Mouse (Mus musculus): ENCODE measurements around the gene Noct.

DNA sequence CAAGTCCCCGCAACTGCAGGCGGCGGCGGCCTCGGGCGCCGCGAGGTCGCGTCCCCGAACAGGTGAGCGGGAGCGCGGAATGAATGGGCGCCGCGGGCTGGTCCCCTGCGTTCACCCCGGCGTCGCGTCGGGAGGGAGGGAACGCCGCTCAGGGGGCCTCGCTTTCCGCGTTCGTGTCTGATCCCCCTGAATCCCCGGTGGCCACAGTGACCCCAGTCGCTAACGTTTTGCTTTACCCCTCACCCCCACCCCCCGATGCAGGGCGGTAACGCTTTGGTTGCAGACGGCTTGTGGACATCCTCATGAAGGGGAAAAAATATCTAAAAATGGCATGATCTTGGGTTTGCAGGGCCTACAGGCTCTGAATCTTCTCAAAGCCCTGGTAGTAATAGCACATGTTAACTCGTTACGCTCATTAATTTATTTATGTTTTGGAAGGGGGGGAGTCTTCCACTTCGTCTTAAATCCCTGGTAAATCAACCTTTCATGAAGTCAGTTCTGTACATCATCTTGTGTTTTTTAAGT, 1.0 kb downstream of the Noct start:
- TF ChIP-seq CTCF (IDR thresholded peaks at IDR 0.05; ENCODE audit: borderline replicate concordance, extremely low read depth, insufficient read depth, insufficient read length) (no peak), POLR2A (IDR thresholded peaks at IDR 0.05; ENCODE audit: borderline replicate concordance, extremely low read depth, insufficient read depth, insufficient read length, poor library complexity, severe bottlenecking) (no peak)
